Mouse (Mus musculus) kidney, adult 18-20 months (tissue): ENCODE results near the gene Mrps14.

ENCODE experiments used
- DNase-seq: peaks from one replicate; pipeline ENCODE4 v3.0.0; 2021

The Mrps14 gene

DNA sequence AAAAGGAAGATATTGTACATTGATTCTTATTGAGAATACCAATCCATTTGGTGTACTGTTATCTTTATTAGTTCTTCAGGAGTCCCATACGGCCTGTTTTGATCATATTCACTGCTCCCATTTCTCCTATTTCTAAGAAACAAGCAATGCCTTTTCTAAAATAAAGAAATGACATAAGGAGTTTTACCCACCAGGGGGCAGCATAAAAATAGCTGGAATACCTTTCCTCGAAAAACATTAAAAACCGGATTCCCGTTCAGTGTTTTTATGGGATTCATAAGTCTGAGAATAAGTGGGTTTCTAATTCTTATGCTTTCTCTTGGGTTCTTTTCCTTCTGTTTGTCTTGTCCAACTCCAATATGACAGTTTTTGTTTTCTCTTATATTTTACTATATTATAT lies 36.0 kb downstream of the Mrps14 start:
- DNase-seq = no peak

DNA sequence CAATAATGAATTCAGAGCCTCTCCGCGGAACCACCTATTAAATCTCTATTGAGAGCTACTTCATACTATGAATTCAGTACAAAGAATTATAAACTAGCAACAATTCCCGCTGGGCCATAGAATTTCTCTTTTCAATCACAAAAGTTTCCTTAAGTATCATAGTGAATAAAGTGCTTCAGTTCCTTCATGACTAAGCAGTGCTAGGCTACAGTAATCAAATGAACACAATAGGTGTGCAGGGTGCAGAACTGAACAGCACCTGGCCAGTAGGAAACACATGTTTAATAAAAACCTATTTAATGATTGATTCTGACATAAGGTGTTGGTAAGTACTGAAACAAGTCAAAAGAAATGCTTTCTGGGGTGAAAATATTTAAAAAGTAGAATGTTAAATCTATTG lies 37.1 kb downstream of the Mrps14 start:
- DNase-seq = no peak

DNA sequence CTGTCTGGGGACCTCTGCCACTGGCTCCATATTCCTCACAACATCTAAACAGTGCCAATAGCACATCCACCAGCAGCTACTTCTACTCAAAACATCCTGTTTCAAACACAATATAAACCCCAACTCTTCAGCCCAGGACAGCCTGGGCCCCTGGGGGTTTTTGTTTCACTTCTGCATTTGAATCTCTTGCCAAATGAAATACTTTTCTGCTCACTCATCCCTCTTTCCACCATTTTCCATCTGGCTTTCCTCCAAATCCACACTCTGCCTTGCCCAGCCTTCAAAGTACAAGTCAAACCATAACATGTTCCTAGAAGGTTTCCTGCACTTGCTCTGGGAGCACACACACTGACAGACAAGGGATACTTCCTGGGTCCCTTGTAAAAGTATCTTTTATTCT lies 38.9 kb downstream of the Mrps14 start:
- DNase-seq = no peak

DNA sequence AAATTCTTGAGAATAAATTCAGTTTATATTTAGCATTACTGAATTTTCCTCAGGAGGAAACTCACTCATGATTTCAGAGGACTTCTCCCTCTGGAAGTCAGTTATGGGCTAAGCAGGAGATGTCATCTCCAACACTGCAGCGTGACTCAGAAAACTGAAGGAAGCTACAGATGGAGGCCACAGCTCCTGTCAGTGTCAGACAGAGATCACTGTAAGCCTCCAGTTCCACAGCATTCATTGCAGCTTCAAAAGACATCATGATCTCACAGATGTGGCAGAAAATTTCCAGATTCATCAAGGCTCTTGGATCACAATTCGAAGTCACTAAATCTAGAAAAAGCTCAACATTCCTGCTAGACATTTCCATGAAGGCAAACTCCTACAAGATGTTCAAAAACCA lies 43.0 kb downstream of the Mrps14 start:
- no peak for DNase-seq

DNA sequence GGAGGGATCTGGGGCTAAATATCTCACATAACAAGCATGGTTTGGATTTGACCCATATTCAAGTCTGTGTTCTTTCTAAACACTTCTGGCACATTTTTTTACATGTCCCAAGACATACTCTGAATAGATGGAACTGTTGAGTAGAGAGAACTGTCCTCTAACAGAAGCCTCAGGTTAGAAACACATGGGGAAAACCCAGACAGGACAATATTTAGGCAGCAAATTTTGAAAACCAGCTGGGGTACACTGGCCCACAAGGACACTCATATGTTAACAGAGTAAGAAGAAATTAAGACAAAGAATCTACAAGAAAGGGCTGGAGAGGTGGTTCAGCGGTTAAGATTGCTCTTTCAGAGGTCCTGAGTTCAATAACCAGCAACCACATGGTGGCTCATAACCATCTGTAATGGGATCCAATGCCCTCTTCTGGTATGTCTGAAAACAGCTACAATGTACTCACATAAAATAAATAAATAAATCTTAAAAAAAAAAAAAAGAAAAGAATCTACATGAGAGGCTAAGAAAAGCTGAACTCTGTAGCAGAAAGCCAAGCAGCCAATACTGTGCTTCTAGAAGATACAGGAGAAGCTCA lies 43.9 kb downstream of the Mrps14 start:
- DNase-seq = no peak

DNA sequence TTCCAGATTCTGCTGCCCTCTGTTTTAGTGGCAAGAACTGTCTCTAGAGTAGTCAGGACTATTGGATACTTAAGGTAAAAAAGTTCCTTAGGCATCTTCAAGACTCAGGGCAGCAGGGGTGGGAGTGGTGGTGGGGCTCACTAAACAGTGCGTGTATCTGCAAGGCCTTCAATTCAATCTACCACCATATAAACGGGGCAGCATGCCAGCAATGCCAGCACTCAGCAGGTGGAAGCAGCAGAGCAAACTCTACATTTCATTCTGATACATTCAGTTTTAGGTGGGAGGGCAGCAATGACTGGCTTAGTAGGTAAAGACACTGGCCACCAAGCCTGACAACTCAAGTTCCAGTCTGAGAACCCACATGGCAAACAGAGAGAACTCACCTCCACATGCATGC lies 45.1 kb downstream of the Mrps14 start:
- no peak for DNase-seq

DNA sequence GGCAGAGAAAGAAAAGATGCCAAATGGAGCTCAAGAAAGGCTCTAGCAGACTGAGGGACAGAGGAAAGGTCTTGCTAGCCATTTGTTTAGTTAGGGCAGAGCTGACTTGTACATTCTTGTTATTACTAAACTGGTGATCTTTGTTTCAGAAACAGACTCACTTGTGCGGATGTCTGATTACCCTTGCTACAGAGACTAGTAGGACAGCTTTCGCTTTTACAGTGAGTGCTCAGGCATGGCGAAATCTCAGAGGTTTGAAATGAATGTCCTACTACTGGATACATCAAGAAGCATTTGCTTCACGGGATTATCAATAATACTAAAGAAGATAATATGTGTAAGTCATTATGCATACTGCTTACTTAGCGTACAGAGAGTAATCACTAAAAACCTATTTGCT lies 49.7 kb downstream of the Mrps14 start:
- no peak for DNase-seq

DNA sequence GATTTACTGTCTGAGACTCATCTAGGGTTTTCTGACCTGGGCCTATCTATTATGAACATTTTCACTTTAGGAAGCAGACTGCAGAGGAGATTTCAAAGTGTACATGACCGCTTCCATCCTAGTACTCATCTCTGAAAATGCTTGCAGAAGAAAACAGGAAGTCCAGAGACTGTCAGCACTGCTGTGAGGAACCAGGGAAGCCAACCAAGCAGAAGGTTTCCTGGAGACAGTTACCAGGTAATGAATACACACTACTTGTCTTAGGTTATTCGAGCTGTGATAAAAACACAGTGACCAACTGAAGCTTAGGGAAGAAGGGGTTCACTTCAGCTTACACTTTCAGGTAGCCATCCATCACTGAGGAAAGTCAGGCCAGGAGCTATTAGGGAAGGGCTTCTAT lies 50.9 kb downstream of the Mrps14 start:
- DNase-seq = no peak

DNA sequence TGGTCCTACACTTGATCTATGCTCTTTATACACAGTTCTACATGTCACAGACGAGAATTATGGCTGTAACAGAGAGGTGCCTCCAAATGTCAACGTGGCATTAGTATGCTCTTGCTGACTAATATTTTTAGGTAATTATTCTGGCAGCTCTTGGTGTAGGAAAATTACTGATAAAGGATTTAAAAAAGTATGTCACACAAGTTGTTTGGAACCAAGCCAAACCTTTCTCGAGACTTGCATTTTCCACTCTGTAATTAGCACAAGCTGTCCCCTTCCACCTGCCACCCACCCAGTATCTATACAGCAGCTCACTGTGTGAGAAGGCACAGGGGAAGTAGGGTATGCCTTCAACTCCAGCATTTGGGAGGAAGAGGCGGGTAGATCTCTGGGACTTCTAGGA lies 51.8 kb downstream of the Mrps14 start:
- no peak for DNase-seq

DNA sequence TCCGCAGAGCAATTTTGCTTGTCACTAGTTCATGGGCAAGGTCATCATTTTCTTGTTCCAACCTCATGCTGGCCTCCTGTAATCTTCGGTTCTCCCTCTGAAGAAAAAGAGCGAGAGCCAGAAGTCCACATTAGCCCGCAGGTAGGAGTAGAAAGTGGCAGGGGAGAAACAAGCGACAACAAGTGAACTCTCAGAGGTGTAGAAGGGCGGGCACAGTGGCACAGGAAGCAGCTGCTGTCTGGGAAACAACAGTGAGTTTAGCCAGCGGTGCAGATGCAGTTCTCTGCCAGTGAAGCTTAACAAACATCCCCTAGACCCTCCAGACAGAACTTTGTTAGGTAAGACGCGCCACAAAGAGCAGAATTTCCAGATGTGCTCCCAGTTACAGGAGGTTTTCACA lies 52.5 kb downstream of the Mrps14 start:
- no peak for DNase-seq

DNA sequence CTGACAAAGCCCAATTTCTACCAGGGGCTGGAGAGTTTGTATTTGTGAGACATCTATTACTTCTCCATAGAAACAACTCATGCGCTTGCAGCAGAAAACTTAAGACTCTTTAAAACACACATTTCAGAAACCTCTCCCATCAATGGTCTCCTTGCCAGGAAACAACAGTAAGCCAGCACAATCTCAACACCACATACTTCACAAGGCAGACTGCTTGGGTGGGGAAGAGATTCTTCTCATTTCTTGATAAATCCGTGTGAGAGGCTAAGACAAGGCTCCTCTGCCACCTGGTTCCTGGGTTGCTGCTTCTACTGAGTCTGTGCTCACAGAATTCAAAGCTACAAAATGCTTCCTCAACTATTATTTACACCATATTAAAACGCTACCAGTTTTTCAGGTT lies 54.8 kb downstream of the Mrps14 start:
- no peak for DNase-seq

DNA sequence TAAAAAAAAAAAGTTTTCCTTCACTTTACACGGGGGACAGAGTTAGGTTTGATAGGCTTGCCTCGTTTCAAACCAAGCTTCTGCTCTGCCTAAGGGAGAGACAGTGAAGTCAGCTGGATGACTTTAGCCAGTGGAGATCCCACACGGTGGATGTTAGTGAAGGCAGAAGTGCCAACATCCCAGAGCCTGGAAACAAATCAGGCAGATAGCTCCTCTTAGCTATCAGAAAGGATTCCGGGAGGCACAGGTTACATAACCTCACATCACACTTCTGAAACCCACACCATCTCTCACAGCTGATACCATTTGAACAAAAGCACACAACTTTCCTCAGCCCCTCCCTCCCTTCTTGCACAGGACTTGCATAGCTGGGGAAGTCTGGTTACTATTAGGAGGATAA lies 55.8 kb downstream of the Mrps14 start:
- DNase-seq = no peak

DNA sequence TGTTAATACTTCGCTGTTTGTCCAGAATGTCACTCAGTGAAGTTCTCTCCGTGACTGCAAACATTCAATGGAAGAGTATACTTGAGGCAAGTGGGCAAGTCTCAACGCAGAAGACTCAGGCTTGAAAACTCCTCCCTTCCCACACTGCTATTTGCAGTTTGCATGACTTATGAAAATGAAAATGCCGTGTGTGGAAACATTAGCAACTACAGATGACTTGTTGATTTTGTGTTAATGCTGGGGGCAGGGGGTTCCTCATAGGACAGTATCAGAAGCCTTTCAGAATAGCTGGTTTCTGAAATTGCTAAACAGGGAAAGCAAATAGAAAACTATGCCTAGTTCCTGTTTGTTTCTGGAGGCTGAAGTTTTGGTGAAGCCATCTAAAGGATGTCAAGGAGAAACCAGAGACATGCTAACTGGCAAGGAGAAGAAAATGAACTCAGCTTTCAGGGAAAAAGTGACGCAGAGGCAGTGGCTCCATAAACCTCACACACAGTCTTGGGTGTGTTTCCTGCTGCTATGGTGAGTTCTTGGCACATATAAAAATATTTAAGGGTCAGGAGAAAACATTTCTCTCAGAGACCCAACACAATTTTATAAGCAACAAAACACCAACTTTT lies 56.5 kb downstream of the Mrps14 start:
- no peak for DNase-seq
